Mouse (Mus musculus) T-helper 17 cell (primary cell): ENCODE data around the gene Cdyl2.

Source experiments
- in situ Hi-C, 2 experiments: fragments of 300-600 bp; cut with MboI, MseI; formaldehyde crosslinking; loops; 1 replicate in 1 of 2; 2 replicates in 1 of 2; pipeline ENCODE4 v1.15.1; 2025; ENCODE audit warnings: high pct_unique_total_duplicates in 2 of 2

Cdyl2 gene

GRCm38 (mm10) chr8:116673493-116673892 is 59.3 kb downstream of the Cdyl2 start:
- in situ Hi-C loops, result loop anchor here in 1 of 2 experiments (5.0 kb wide), 2 partner anchors 64 to 86 kb away; no protein-coding TSS in a partner anchor

GRCm38 (mm10) chr8:116673052-116673451 is 59.7 kb downstream of the Cdyl2 start:
- in situ Hi-C loops, result loop anchor here in 1 of 2 experiments (5.0 kb wide), 2 partner anchors 64 to 86 kb away; no protein-coding TSS in a partner anchor

GRCm38 (mm10) chr8:116671543-116671942 is 61.2 kb downstream of the Cdyl2 start:
- in situ Hi-C loops, result loop anchor here in 1 of 2 experiments (5.0 kb wide), 2 partner anchors 66 to 84 kb away; no protein-coding TSS in a partner anchor

GRCm38 (mm10) chr8:116670604-116671003 is 62.2 kb downstream of the Cdyl2 start:
- in situ Hi-C loops, result loop anchor here in 1 of 2 experiments (5.0 kb wide), 2 partner anchors 67 to 83 kb away; no protein-coding TSS in a partner anchor

GRCm38 (mm10) chr8:116668977-116669376 is 63.8 kb downstream of the Cdyl2 start:
- in situ Hi-C loops, result no loop called here

GRCm38 (mm10) chr8:116666781-116667325 is 65.9 kb downstream of the Cdyl2 start:
- in situ Hi-C loops, result no loop called here

GRCm38 (mm10) chr8:116661521-116661920 is 71.3 kb downstream of the Cdyl2 start:
- in situ Hi-C loops, result no loop called here

- in situ Hi-C loops, result no loop called here
These were observed 76.0 kb downstream of the Cdyl2 start for GRCm38 (mm10) chr8:116656811-116657210.

GRCm38 (mm10) chr8:116654881-116655280 is 77.9 kb downstream of the Cdyl2 start:
- in situ Hi-C loops, result no loop called here

- in situ Hi-C loops, result no loop called here
These were observed 79.8 kb downstream of the Cdyl2 start for GRCm38 (mm10) chr8:116652949-116653348.

- in situ Hi-C loops, result no loop called here
These were observed 82.6 kb downstream of the Cdyl2 start for GRCm38 (mm10) chr8:116649975-116650725.

- in situ Hi-C loops, result no loop called here
These were observed 87.4 kb downstream of the Cdyl2 start for GRCm38 (mm10) chr8:116645376-116645775.

GRCm38 (mm10) chr8:116640925-116641324 is 91.9 kb downstream of the Cdyl2 start:
- in situ Hi-C loops, result no loop called here

- in situ Hi-C loops, result loop anchor here in 1 of 2 experiments (5.0 kb wide), 1 partner anchor 99 kb away; no protein-coding TSS in a partner anchor
These were observed 94.8 kb downstream of the Cdyl2 start for GRCm38 (mm10) chr8:116637998-116638397.

GRCm38 (mm10) chr8:116637193-116637592 is 95.6 kb downstream of the Cdyl2 start:
- in situ Hi-C loops, result loop anchor here in 1 of 2 experiments (5.0 kb wide), 1 partner anchor 100 kb away; no protein-coding TSS in a partner anchor

GRCm38 (mm10) chr8:116636396-116636795 is 96.4 kb downstream of the Cdyl2 start:
- in situ Hi-C loops, result loop anchor here in 1 of 2 experiments (5.0 kb wide), 1 partner anchor 101 kb away; no protein-coding TSS in a partner anchor

- in situ Hi-C loops, result loop anchor here in 1 of 2 experiments (5.0 kb wide), 1 partner anchor 101 kb away; no protein-coding TSS in a partner anchor
These were observed 96.8 kb downstream of the Cdyl2 start for GRCm38 (mm10) chr8:116635972-116636371.

GRCm38 (mm10) chr8:116635261-116635660 is 97.5 kb downstream of the Cdyl2 start:
- in situ Hi-C loops, result loop anchor here in 1 of 2 experiments (5.0 kb wide), 1 partner anchor 102 kb away; no protein-coding TSS in a partner anchor

- in situ Hi-C loops, result loop anchor here (5.0 kb wide), 3 partner anchors 47 to 82 kb away; no protein-coding TSS in a partner anchor
These were observed 98.4 kb downstream of the Cdyl2 start for GRCm38 (mm10) chr8:116634436-116634835.

- in situ Hi-C loops, result loop anchor here (5.0 kb wide), 3 partner anchors 46 to 81 kb away; no protein-coding TSS in a partner anchor
These were observed 99.2 kb downstream of the Cdyl2 start for GRCm38 (mm10) chr8:116633470-116634150.

GRCm38 (mm10) chr8:116630066-116630465 is 102.7 kb downstream of the Cdyl2 start:
- in situ Hi-C loops, result loop anchor here (5.0 kb wide), 3 partner anchors 43 to 78 kb away; no protein-coding TSS in a partner anchor
